Mouse (Mus musculus) gastrocnemius, postnatal 25 days (tissue): ENCODE measurements around the gene Mief2. TPM values are rescaled to one million over a fixed set of nuclear protein-coding genes. Genes with fewer than 3 reads are reported as not detected.
A peak's percentile ranks its signal among the peaks of the same experiment; 100 is the strongest.

Experiments
- DNase-seq: peaks from one replicate; pipeline ENCODE4 v3.0.0; 2022
- long read RNA-seq, 2 experiments: library from polyadenylated mRNA; stranded (forward); transcript quantifications; one replicate each; pipeline ENCODE4 v2.0.0; 2021
- total RNA-seq, 2 experiments: library from RNA; stranded (reverse); gene quantifications; 1 replicate in 1 of 2; 2 replicates in 1 of 2; pipeline ENCODE4 v1.2.3; 2021

The Mief2 gene
- 10 to 100 TPM; 73.9 to 91.2 TPM for total RNA-seq
- long read RNA-seq, experiment 1, transcript Mief2-201 (4 exons, 2,522 nt) = major isoform, 29 of 64 reads
- long read RNA-seq, experiment 1, partial matches to known transcripts = 13 of 64 reads
- long read RNA-seq, experiment 1, other reads (novel, unspliced or antisense) = 21 of 64 reads
- long read RNA-seq, experiment 2, transcript Mief2-201 (4 exons, 2,522 nt) = major isoform, 54 of 114 reads
- long read RNA-seq, experiment 2, partial matches to known transcripts = 23 of 114 reads
- long read RNA-seq, experiment 2, other reads (novel, unspliced or antisense) = 33 of 114 reads

- DNase-seq = peak; percentile 95
These were observed at the start of gene Mief2 for GRCm38 (mm10) chr11:60728260-60728761. Gene Mief2, plus strand, starts transcription at chr11:60728398.

GRCm38 (mm10) chr11:60696165-60696564 lies 32.0 kb upstream of the Mief2 start:
- no peak for DNase-seq

GRCm38 (mm10) chr11:60697561-60697960 lies 30.6 kb upstream of the Mief2 start:
- no peak for DNase-seq

- peak; percentile 80 for DNase-seq
These were observed 29.2 kb upstream of the Mief2 start for GRCm38 (mm10) chr11:60698806-60699523.

- peak; percentile 93 for DNase-seq
These were observed 28.6 kb upstream of the Mief2 start, which contains the start of gene Llgl1 for GRCm38 (mm10) chr11:60699524-60700075. Gene Llgl1, plus strand, starts transcription at chr11:60699723.

- no peak for DNase-seq
These were observed 27.6 kb upstream of the Mief2 start for GRCm38 (mm10) chr11:60700320-60701185.

- DNase-seq = no peak
These were observed 26.6 kb upstream of the Mief2 start for GRCm38 (mm10) chr11:60701611-60702010.

GRCm38 (mm10) chr11:60703131-60703530 lies 25.1 kb upstream of the Mief2 start:
- no peak for DNase-seq

- DNase-seq = no peak
These were observed 23.9 kb upstream of the Mief2 start for GRCm38 (mm10) chr11:60704023-60704880.

- no peak for DNase-seq
These were observed 22.9 kb upstream of the Mief2 start for GRCm38 (mm10) chr11:60705255-60705654.

GRCm38 (mm10) chr11:60706076-60706475 lies 22.1 kb upstream of the Mief2 start:
- no peak for DNase-seq

GRCm38 (mm10) chr11:60706696-60707480 lies 21.3 kb upstream of the Mief2 start:
- no peak for DNase-seq

GRCm38 (mm10) chr11:60707672-60708071 lies 20.5 kb upstream of the Mief2 start:
- DNase-seq = peak; percentile 95

GRCm38 (mm10) chr11:60708631-60709030 lies 19.6 kb upstream of the Mief2 start:
- DNase-seq = no peak

GRCm38 (mm10) chr11:60709481-60710465 lies 18.4 kb upstream of the Mief2 start:
- peak; percentile 5 for DNase-seq

- peak; percentile 5 for DNase-seq
These were observed 17.0 kb upstream of the Mief2 start for GRCm38 (mm10) chr11:60711218-60711617.

- peak; percentile 4 for DNase-seq
These were observed 16.2 kb upstream of the Mief2 start for GRCm38 (mm10) chr11:60712040-60712439.

GRCm38 (mm10) chr11:60712639-60713255 lies 15.5 kb upstream of the Mief2 start:
- DNase-seq = peak; percentile 4
